Mouse (Mus musculus) spleen, adult 2 months (tissue): Measurements from ENCODE around the gene Rpl10a. TPM values are rescaled to one million over a fixed set of nuclear protein-coding genes. Genes with fewer than 3 reads are reported as not detected.

Source experiments
- DNase-seq, 2 experiments: peaks; one replicate each; pipeline versions ENCODE4 v3.0.0 to v3.0.0-alpha.2; 2012 to 2021; ENCODE audit warnings: low spot score in 2 of 2, low read depth in 1 of 2
- H3K27ac ChIP-seq: fragments of 200-500 bp; 2 replicates; pipeline ENCODE4 v1.5.1; 2012; ENCODE audit warnings: low read length, inconsistent platforms; ENCODE audit not compliant: insufficient read depth
- H3K27me3 ChIP-seq: fragments of 200-500 bp; 2 replicates; pipeline ENCODE4 v1.6.1; 2012; ENCODE audit warnings: mild to moderate bottlenecking, moderate library complexity, low read length, inconsistent platforms; ENCODE audit not compliant: control insufficient read depth, insufficient read depth
- H3K36me3 ChIP-seq: fragments of 200-500 bp; 2 replicates; pipeline ENCODE4 v1.6.1; 2012; ENCODE audit warnings: mild to moderate bottlenecking, low read length, inconsistent platforms; ENCODE audit not compliant: control insufficient read depth, insufficient read depth
- H3K4me1 ChIP-seq: fragments of 200-500 bp; 2 replicates; pipeline ENCODE4 v1.6.1; 2011; ENCODE audit warnings: inconsistent platforms; ENCODE audit not compliant: control insufficient read depth, insufficient read depth, insufficient read length
- H3K4me3 ChIP-seq: fragments of 200-500 bp; 2 replicates; pipeline ENCODE4 v1.5.1; 2011; ENCODE audit warnings: mild to moderate bottlenecking, inconsistent platforms; ENCODE audit not compliant: insufficient read depth, insufficient read length; ENCODE audit errors: extremely low read depth
- CTCF ChIP-seq: fragments of 200-500 bp; IDR thresholded peaks from 2 replicates; pipeline ENCODE4 v1.5.1; 2011; ENCODE audit warnings: mild to moderate bottlenecking, inconsistent platforms; ENCODE audit not compliant: insufficient read depth, insufficient read length, insufficient replicate concordance; ENCODE audit errors: extremely low read depth
- POLR2A ChIP-seq: fragments of 200-500 bp; IDR thresholded peaks from 2 replicates; pipeline ENCODE4 v1.6.1; 2011; ENCODE audit warnings: low read depth, low read length, inconsistent platforms
- WGBS: fragments of 180-500 bp; shearing (Covaris S2); methylation state at CpG from one replicate; pipeline ENCODE4 v1.1.7; 2018; 5-methylcytosine and 5-hydroxymethylcytosine counted together
- polyA plus RNA-seq: library from polyadenylated mRNA; depleted of rRNA; stranded (reverse); fragments of >200 nt; gene quantifications from 2 replicates; pipeline ENCODE4 v1.2.3, GENCODE M21; 2012

Gene Rpl10a
- polyA plus RNA-seq, 1 experiment = 4,168 TPM

GRCm38 (mm10) chr17:28341091-28341490, 12.8 kb downstream of the Rpl10a start:
- Histone ChIP-seq H3K36me3 (no peaks in the 10 kb centered on the region), H3K27me3 (no peaks in the 10 kb centered on the region), H3K4me1 (no peaks in the 10 kb centered on the region), H3K27ac (no peak overlapping the region), H3K4me3 (no peak overlapping the region)
- WGBS = 23% methylated on average over 26 of the region's 26 CpGs
- DNase-seq = peak in 1 of 2 experiments; percentile 33
- TF ChIP-seq CTCF (no peak), POLR2A (no peak)

GRCm38 (mm10) chr17:28344050-28344607, 15.9 kb downstream of the Rpl10a start:
- no peak for DNase-seq
- no peaks in the 10 kb centered on the region for H3K27me3 ChIP-seq
- WGBS = 77% methylated on average over 4 of the region's 4 CpGs
- no peak overlapping the region for H3K4me3 ChIP-seq
- TF ChIP-seq POLR2A = no peak
- no peak for TF ChIP-seq CTCF
- H3K4me1 ChIP-seq = no peaks in the 10 kb centered on the region
- no peaks in the 10 kb centered on the region for H3K36me3 ChIP-seq
- 0 out of 2 replicates have a peak overlapping the region, but pooled peaks have one; percentile 12 for H3K27ac ChIP-seq

- Histone ChIP-seq H3K4me1 (no peaks in the 10 kb centered on the region), H3K36me3 (no peaks in the 10 kb centered on the region), H3K4me3 (no peak overlapping the region), H3K27ac (no peak overlapping the region), H3K27me3 (no peaks in the 10 kb centered on the region)
- WGBS = 87% methylated on average over 3 of the region's 3 CpGs
- no peak for DNase-seq
- TF ChIP-seq POLR2A (no peak), CTCF (no peak)
Measured at GRCm38 (mm10) chr17:28344670-28345069, 16.4 kb downstream of the Rpl10a start.

GRCm38 (mm10) chr17:28345271-28345721, 17.0 kb downstream of the Rpl10a start:
- Histone ChIP-seq H3K4me3 (no peak overlapping the region), H3K4me1 (no peaks in the 10 kb centered on the region), H3K27me3 (peaks cover 5% of the 10 kb centered on the region), H3K36me3 (no peaks in the 10 kb centered on the region), H3K27ac (no peak overlapping the region; the same call in 1 of the 2 replicates)
- DNase-seq = no peak
- WGBS = 74% methylated on average over 8 of the region's 8 CpGs
- no peak for TF ChIP-seq POLR2A
- TF ChIP-seq CTCF = no peak

- no peak overlapping the region for H3K4me3 ChIP-seq
- no peak overlapping the region for H3K27ac ChIP-seq
- H3K4me1 ChIP-seq = no peaks in the 10 kb centered on the region
- H3K36me3 ChIP-seq = no peaks in the 10 kb centered on the region
- H3K27me3 ChIP-seq = peaks cover 11% of the 10 kb centered on the region
- TF ChIP-seq CTCF (no peak), POLR2A (no peak)
- WGBS = 86% methylated on average over 10 of the region's 10 CpGs
- DNase-seq = no peak
Measured at GRCm38 (mm10) chr17:28345882-28346281, 17.6 kb downstream of the Rpl10a start.

GRCm38 (mm10) chr17:28347327-28347726, 19.1 kb downstream of the Rpl10a start:
- Histone ChIP-seq H3K36me3 (no peaks in the 10 kb centered on the region), H3K27ac (no peak overlapping the region), H3K4me3 (no peak overlapping the region), H3K4me1 (no peaks in the 10 kb centered on the region), H3K27me3 (peaks cover 17% of the 10 kb centered on the region)
- WGBS = 86% methylated on average over 10 of the region's 10 CpGs
- TF ChIP-seq CTCF (no peak), POLR2A (no peak)
- DNase-seq = no peak

GRCm38 (mm10) chr17:28348211-28348610, 19.9 kb downstream of the Rpl10a start:
- H3K36me3 ChIP-seq = no peaks in the 10 kb centered on the region
- H3K27me3 ChIP-seq = peaks cover 17% of the 10 kb centered on the region
- TF ChIP-seq POLR2A = no peak
- no peak overlapping the region for H3K4me3 ChIP-seq
- 81% methylated on average over 6 of the region's 6 CpGs for WGBS
- no peak for DNase-seq
- H3K4me1 ChIP-seq = no peaks in the 10 kb centered on the region
- H3K27ac ChIP-seq = no peak overlapping the region
